Mouse (Mus musculus): ENCODE results near the gene Tomm20. TPM values are rescaled to one million over a fixed set of nuclear protein-coding genes. Genes with fewer than 3 reads are reported as not detected.
"Not testable (repeated sequence)": the region's sequence is repeated elsewhere in the genome, so short reads cannot be mapped to it uniquely, and the experiment has no call there.

Tomm20 gene
- polyA plus RNA-seq (2015; fragmentation: Nextera tagmentation; extraction: Ambion mirVana): 208 TPM in 2 replicates

DNA sequence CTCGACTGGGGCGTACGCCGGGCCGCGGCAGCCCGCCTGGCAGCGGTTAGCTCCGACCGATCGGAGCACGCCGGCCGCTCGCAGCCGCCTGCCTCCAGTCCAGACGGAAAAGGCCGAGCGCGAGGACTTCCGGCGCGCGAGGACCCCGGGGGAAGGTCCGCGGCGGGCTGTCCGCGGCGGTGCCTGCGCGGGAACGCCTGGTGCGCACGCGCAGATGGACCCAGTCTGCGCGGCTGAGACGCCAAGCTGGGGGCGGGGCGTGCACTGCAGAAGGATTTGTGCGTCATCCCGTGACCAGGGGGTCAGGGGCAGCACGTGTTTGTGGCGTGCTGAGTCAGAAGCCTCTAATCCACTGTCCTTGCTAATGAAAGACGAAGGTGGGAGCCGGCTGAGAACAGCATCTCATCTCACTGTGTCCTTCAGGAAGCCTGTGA lies at the start of gene Tomm20:
TSS of gene Tomm20 (minus strand) at position 115 of the 434 bp plus-strand sequence.
- no peaks in the 10 kb centered on the region for H3K27me3 ChIP-seq
- ATAC-seq (ENCODE audit: borderline replicate concordance, extremely low read depth, low FRiP score, low TSS enrichment): peak; percentile 94
- under 1% methylated on average over 48 of the region's 48 CpGs for WGBS
- H3K36me3 ChIP-seq: peaks cover 22% of the 10 kb centered on the region
- H3K27ac ChIP-seq: peak within 1 kb of the TSS; percentile 88
- H3K4me3 ChIP-seq: peak within 1 kb of the TSS; percentile 76
- H3K9ac ChIP-seq: peak within 1 kb of the TSS; percentile 81
- peak within 1 kb of the TSS; percentile 69 for H3K4me2 ChIP-seq
- H3K9me3 ChIP-seq: no peaks in the 10 kb centered on the region
- peaks cover 22% of the 10 kb centered on the region for H3K4me1 ChIP-seq

DNA sequence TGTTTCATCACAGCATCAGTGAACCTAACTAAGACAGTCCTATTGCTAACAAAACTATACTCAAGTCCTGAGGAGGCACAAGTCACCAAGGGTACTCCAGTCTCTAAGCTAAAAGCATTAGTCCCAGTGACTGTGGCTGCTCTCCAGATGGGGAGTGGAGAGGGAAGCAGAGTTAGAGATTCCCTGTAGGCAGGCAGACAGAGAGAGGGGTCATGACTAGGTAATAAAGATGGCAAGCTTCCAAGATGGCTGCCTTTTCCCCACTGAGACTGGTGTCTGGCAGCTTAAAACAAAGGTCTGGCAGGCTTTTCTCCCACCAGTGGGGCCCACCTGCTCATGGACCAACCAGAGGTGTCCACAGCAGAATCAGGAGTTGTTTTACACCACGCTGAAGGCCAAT lies 48.9 kb upstream of the Tomm20 start:
- no peak for ATAC-seq (ENCODE audit: borderline replicate concordance, extremely low read depth, low FRiP score, low TSS enrichment)
- WGBS: 76% methylated on average over 1 of the region's 1 CpGs

GRCm38 (mm10) chr8:126989363-126990153 lies 43.9 kb upstream of the Tomm20 start:
- WGBS: 74% methylated on average over 5 of the region's 5 CpGs
- Histone ChIP-seq H3K36me3 (no peaks in the 10 kb centered on the region), H3K27me3 (peaks cover 4% of the 10 kb centered on the region; the same call in 1 of the 2 replicates), H3K4me1 (no peaks in the 10 kb centered on the region), H3K9me3 (no peaks in the 10 kb centered on the region), H3K4me3 (no peak overlapping the region), H3K27ac (no peak overlapping the region), H3K9ac (no peak overlapping the region), H3K4me2 (no peak overlapping the region)
- ATAC-seq (ENCODE audit: borderline replicate concordance, extremely low read depth, low FRiP score, low TSS enrichment): no peak

More for the DNA sequence above, 48.9 kb upstream of the Tomm20 start:
- Histone ChIP-seq H3K4me2 (no peak overlapping the region), H3K36me3 (no peaks in the 10 kb centered on the region), H3K27me3 (no peaks in the 10 kb centered on the region), H3K4me1 (no peaks in the 10 kb centered on the region), H3K9me3 (no peaks in the 10 kb centered on the region), H3K4me3 (no peak overlapping the region), H3K27ac (no peak overlapping the region), H3K9ac (no peak overlapping the region)

DNA sequence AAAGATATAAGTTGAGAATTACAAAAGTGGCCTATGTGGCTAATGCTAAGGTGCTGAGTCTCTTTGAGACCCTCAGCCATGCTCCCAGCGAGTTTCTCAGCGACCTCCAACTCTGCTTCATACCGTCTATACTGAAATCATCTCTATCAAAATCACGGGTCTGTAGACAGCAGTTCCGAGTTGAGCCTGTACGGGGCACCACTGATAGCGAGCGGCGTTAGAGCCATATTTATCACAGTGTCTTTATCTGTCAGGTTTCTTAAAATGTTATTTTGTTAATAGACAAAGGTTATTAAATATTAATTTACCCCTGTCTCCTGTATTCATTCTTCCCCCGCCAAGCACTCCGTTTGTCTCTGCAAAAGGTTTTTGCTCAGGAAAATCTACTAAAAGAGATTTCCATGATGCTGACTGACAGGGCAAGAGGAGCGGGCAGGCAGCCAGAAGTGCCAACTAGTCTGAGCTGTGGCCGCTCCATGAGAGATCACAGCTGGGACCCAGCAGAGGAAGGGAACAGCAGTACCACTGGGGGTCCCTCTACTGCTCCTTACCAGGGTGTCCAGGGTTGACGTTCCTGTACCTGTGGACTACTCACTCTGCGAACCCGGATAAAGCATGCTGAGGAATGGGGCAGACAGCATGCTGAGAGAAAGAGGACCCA lies 42.8 kb upstream of the Tomm20 start:
- no peak overlapping the region for H3K9ac ChIP-seq
- no peaks in the 10 kb centered on the region for H3K4me1 ChIP-seq
- H3K9me3 ChIP-seq: no peaks in the 10 kb centered on the region
- no peak overlapping the region for H3K27ac ChIP-seq
- peak overlapping the region; percentile 18; the same call in 1 of the 2 replicates for H3K4me2 ChIP-seq
- 42% methylated on average over 16 of the region's 16 CpGs for WGBS
- ATAC-seq (ENCODE audit: borderline replicate concordance, extremely low read depth, low FRiP score, low TSS enrichment): no peak
- H3K27me3 ChIP-seq: peaks cover 4% of the 10 kb centered on the region; the same call in 1 of the 2 replicates
- H3K36me3 ChIP-seq: no peaks in the 10 kb centered on the region
- no peak overlapping the region for H3K4me3 ChIP-seq

GRCm38 (mm10) chr8:126986495-126986894 lies 40.9 kb upstream of the Tomm20 start:
- H3K9me3 ChIP-seq: no peaks in the 10 kb centered on the region
- 2% methylated on average over 12 of the region's 12 CpGs for WGBS
- no peak overlapping the region for H3K9ac ChIP-seq
- H3K27me3 ChIP-seq: peaks cover 4% of the 10 kb centered on the region; the same call in 1 of the 2 replicates
- no peak overlapping the region for H3K4me3 ChIP-seq
- no peaks in the 10 kb centered on the region for H3K36me3 ChIP-seq
- no peak overlapping the region for H3K27ac ChIP-seq
- ATAC-seq (ENCODE audit: borderline replicate concordance, extremely low read depth, low FRiP score, low TSS enrichment): peak; percentile 35; the same call in 1 of the 2 replicates
- no peaks in the 10 kb centered on the region for H3K4me1 ChIP-seq
- H3K4me2 ChIP-seq: no peak overlapping the region

- Histone ChIP-seq H3K9me3 (no peaks in the 10 kb centered on the region), H3K4me2 (no peak overlapping the region; the same call in 1 of the 2 replicates), H3K27ac (no peak overlapping the region), H3K4me1 (peaks cover 15% of the 10 kb centered on the region), H3K9ac (no peak overlapping the region), H3K36me3 (no peaks in the 10 kb centered on the region), H3K27me3 (peaks cover 12% of the 10 kb centered on the region; the same call in 1 of the 2 replicates), H3K4me3 (no peak overlapping the region)
- 46% methylated on average over 5 of the region's 5 CpGs for WGBS
- ATAC-seq (ENCODE audit: borderline replicate concordance, extremely low read depth, low FRiP score, low TSS enrichment): no peak
These were observed 34.4 kb upstream of the Tomm20 start for GRCm38 (mm10) chr8:126980046-126980445.

- Histone ChIP-seq H3K9me3 (no peaks in the 10 kb centered on the region), H3K4me3 (peak overlapping the region; percentile 34), H3K27ac (no peak overlapping the region), H3K4me1 (peaks cover 15% of the 10 kb centered on the region), H3K36me3 (no peaks in the 10 kb centered on the region), H3K4me2 (peak overlapping the region; percentile 53), H3K9ac (peak overlapping the region; percentile 20; the same call in 1 of the 2 replicates), H3K27me3 (peaks cover 12% of the 10 kb centered on the region; the same call in 1 of the 2 replicates)
- no peak for ATAC-seq (ENCODE audit: borderline replicate concordance, extremely low read depth, low FRiP score, low TSS enrichment)
- WGBS: 12% methylated on average over 27 of the region's 27 CpGs
These were observed 33.7 kb upstream of the Tomm20 start for GRCm38 (mm10) chr8:126979091-126979920.

DNA sequence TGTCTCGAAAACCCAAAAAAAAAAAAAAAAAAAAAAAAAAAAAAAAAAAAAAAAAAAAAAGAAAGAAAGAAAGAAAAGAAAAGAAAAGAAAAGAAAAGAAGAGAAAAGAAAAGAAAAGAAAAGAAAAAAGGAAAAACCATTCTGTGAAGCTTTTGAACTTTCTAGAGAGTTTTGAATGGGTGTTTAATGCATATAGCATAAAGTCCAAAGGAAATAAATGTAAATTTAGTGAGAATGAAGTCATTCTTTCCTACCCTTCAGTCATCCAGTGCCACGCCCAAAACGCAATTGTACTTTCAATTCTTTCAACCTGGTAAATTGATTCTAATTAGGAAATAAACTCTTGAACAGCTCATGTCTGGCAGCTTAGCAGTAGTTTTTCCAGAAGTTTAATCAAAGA lies 32.9 kb upstream of the Tomm20 start:
- peak overlapping the region; percentile 34 for H3K4me3 ChIP-seq
- WGBS: 31% methylated on average over 2 of the region's 3 CpGs
- peaks cover 15% of the 10 kb centered on the region for H3K4me1 ChIP-seq
- peaks cover 12% of the 10 kb centered on the region; the same call in 1 of the 2 replicates for H3K27me3 ChIP-seq
- 0 out of 2 replicates have a peak overlapping the region, but pooled peaks have one; percentile 20 for H3K9ac ChIP-seq
- H3K4me2 ChIP-seq: peak overlapping the region; percentile 53
- ATAC-seq (ENCODE audit: borderline replicate concordance, extremely low read depth, low FRiP score, low TSS enrichment); H3K36me3 ChIP-seq; H3K9me3 ChIP-seq; H3K27ac ChIP-seq: not testable (repeated sequence)

DNA sequence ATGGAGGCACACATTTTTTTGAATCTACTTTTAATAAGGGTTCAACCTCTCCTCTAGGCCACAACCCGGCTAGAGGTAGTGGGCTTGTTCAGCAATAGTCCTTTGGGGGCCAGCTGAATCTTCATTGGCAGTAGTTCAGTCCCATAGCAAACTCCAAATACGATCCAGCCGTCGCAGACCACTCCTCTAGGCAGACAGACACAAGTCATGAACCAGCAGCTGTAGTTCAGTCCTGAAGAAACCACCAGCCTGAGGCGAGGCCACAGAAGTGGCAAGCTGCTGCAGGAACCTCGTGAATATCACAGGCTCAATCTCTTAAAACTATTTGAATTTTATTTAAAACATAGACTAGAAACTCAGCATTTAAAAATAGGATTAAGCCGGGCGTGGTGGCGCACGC lies 32.4 kb upstream of the Tomm20 start:
- Histone ChIP-seq H3K9ac (no peak overlapping the region), H3K36me3 (no peaks in the 10 kb centered on the region), H3K27me3 (peaks cover 12% of the 10 kb centered on the region; the same call in 1 of the 2 replicates), H3K27ac (no peak overlapping the region), H3K4me1 (peaks cover 15% of the 10 kb centered on the region), H3K9me3 (no peaks in the 10 kb centered on the region), H3K4me3 (no peak overlapping the region), H3K4me2 (no peak overlapping the region)
- WGBS: 79% methylated on average over 10 of the region's 10 CpGs
- no peak for ATAC-seq (ENCODE audit: borderline replicate concordance, extremely low read depth, low FRiP score, low TSS enrichment)

- H3K4me1 ChIP-seq: peaks cover 15% of the 10 kb centered on the region
- H3K9me3 ChIP-seq: no peaks in the 10 kb centered on the region
- H3K4me2 ChIP-seq: no peak overlapping the region
- ATAC-seq (ENCODE audit: borderline replicate concordance, extremely low read depth, low FRiP score, low TSS enrichment): no peak
- no peak overlapping the region for H3K9ac ChIP-seq
- no peaks in the 10 kb centered on the region for H3K36me3 ChIP-seq
- 70% methylated on average over 8 of the region's 8 CpGs for WGBS
- no peak overlapping the region for H3K27ac ChIP-seq
- no peak overlapping the region for H3K4me3 ChIP-seq
- peaks cover 12% of the 10 kb centered on the region; the same call in 1 of the 2 replicates for H3K27me3 ChIP-seq
These were observed 31.1 kb upstream of the Tomm20 start for GRCm38 (mm10) chr8:126976608-126977348.

DNA sequence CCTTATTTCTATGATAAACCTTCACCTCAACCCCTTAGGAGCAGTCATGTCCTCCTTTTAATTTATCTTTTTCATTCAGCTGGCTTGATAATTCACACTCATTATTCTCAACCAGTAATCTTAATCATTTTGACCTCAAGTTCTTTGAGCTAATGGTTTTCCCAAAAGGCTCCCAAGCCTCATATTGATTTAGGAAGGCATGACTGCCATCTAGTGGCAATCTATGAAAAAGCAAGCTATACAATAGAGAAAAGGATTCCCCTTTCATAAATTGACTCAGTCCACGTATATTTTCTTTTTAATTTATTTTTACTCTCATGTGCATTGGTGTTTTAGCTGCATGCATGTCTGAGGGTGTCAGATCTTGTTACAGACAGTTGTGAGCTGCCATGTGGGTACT lies 30.1 kb upstream of the Tomm20 start:
- no peaks in the 10 kb centered on the region for H3K36me3 ChIP-seq
- 14% methylated on average over 1 of the region's 1 CpGs for WGBS
- H3K4me3 ChIP-seq: no peak overlapping the region

More for the DNA sequence above, 30.1 kb upstream of the Tomm20 start:
- Histone ChIP-seq H3K9ac (no peak overlapping the region), H3K4me1 (peaks cover 15% of the 10 kb centered on the region), H3K9me3 (no peaks in the 10 kb centered on the region), H3K4me2 (no peak overlapping the region), H3K27me3 (peaks cover 12% of the 10 kb centered on the region; the same call in 1 of the 2 replicates), H3K27ac (no peak overlapping the region)
- ATAC-seq (ENCODE audit: borderline replicate concordance, extremely low read depth, low FRiP score, low TSS enrichment): no peak
